Mouse (Mus musculus) intestine, embryonic 15.5 days (tissue): ENCODE measurements around the gene S100a10. TPM values are rescaled to one million over a fixed set of nuclear protein-coding genes. Genes with fewer than 3 reads are reported as not detected.

Experiments
- ATAC-seq: fragments of 200-750 bp; cut with Nextera tagmentation; 2 replicates; pipeline ENCODE4 v1.8.0; 2017; ENCODE audit warnings: moderate TSS enrichment, moderate library complexity
- H3K27ac ChIP-seq: fragments of 300-500 bp; sonication (generic); 2 replicates; pipeline ENCODE4 v1.5.1; 2015; ENCODE audit warnings: mild to moderate bottlenecking, inconsistent platforms
- H3K27me3 ChIP-seq: fragments of 300-500 bp; sonication (generic); replicated peaks from 2 replicates; pipeline ENCODE4 v1.6.1; 2015; ENCODE audit warnings: inconsistent platforms
- H3K36me3 ChIP-seq: fragments of 300-500 bp; sonication (generic); 2 replicates; pipeline ENCODE4 v1.6.1; 2015; ENCODE audit warnings: inconsistent platforms
- H3K4me1 ChIP-seq: fragments of 300-500 bp; sonication (generic); replicated peaks from 2 replicates; pipeline ENCODE4 v1.6.1; 2015; ENCODE audit warnings: inconsistent platforms
- H3K4me2 ChIP-seq: fragments of 300-500 bp; sonication (generic); replicated peaks from 2 replicates; pipeline ENCODE4 v1.6.1; 2015; ENCODE audit warnings: mild to moderate bottlenecking, inconsistent platforms
- H3K4me3 ChIP-seq: fragments of 300-500 bp; sonication (generic); replicated peaks from 2 replicates; pipeline ENCODE4 v1.5.1; 2015; ENCODE audit warnings: inconsistent platforms
- H3K9ac ChIP-seq: fragments of 300-500 bp; sonication (generic); 2 replicates; pipeline ENCODE4 v1.6.1; 2015; ENCODE audit warnings: inconsistent platforms
- H3K9me3 ChIP-seq: fragments of 300-500 bp; sonication (generic); 2 replicates; pipeline ENCODE4 v1.6.1; 2016; ENCODE audit warnings: inconsistent platforms
- WGBS: fragments of 180-500 bp; shearing (Covaris S2); methylation state at CpG from one replicate; pipeline ENCODE4 v1.1.7; 2015; 5-methylcytosine and 5-hydroxymethylcytosine counted together
- polyA plus RNA-seq: library from polyadenylated mRNA; unstranded; fragments of >200 nt; fragmentation: Nextera tagmentation; extraction: Ambion mirVana; gene quantifications from 2 replicates; pipeline ENCODE4 v1.2.1, GENCODE M21; 2015

S100a10 gene
- polyA plus RNA-seq, 1 experiment from 2014 or later = 689 TPM

- H3K36me3 ChIP-seq = no peaks in the 10 kb centered on the region
- H3K27ac ChIP-seq = no peak overlapping the region
- 81% methylated on average over 5 of the region's 5 CpGs for WGBS
- H3K9ac ChIP-seq = no peak overlapping the region
- no peaks in the 10 kb centered on the region for H3K9me3 ChIP-seq
- no peaks in the 10 kb centered on the region for H3K27me3 ChIP-seq
- H3K4me1 ChIP-seq = peaks cover 15% of the 10 kb centered on the region
- no peak overlapping the region for H3K4me3 ChIP-seq
- no peak for ATAC-seq
- no peak overlapping the region for H3K4me2 ChIP-seq
Measured at GRCm38 (mm10) chr3:93551950-93552901, 2.7 kb upstream of the S100a10 start.

- Histone ChIP-seq H3K27me3 (no peaks in the 10 kb centered on the region), H3K36me3 (no peaks in the 10 kb centered on the region), H3K4me3 (no peak overlapping the region), H3K9me3 (no peaks in the 10 kb centered on the region), H3K9ac (no peak overlapping the region), H3K4me2 (no peak overlapping the region), H3K4me1 (peaks cover 22% of the 10 kb centered on the region), H3K27ac (no peak overlapping the region)
- WGBS = 93% methylated on average over 2 of the region's 2 CpGs
- ATAC-seq = no peak
Measured at GRCm38 (mm10) chr3:93553311-93553710, 1.6 kb upstream of the S100a10 start.

- ATAC-seq = no peak
- H3K9ac ChIP-seq = 0 out of 2 replicates have a peak overlapping the region, but pooled peaks have one; percentile 34
- no peaks in the 10 kb centered on the region for H3K9me3 ChIP-seq
- no peaks in the 10 kb centered on the region for H3K27me3 ChIP-seq
- peak overlapping the region; percentile 76 for H3K4me2 ChIP-seq
- peaks cover 23% of the 10 kb centered on the region for H3K4me1 ChIP-seq
- no peak overlapping the region for H3K4me3 ChIP-seq
- WGBS = 44% methylated on average over 9 of the region's 9 CpGs
- no peaks in the 10 kb centered on the region for H3K36me3 ChIP-seq
- peak overlapping the region; percentile 77 for H3K27ac ChIP-seq
Measured at GRCm38 (mm10) chr3:93553765-93554378, 1.0 kb upstream of the S100a10 start.

- Histone ChIP-seq H3K27ac (peak overlapping the region; percentile 77), H3K4me1 (peaks cover 23% of the 10 kb centered on the region), H3K9ac (0 out of 2 replicates have a peak overlapping the region, but pooled peaks have one; percentile 34), H3K4me3 (peak overlapping the region; percentile 70), H3K4me2 (peak overlapping the region; percentile 76), H3K27me3 (no peaks in the 10 kb centered on the region), H3K9me3 (no peaks in the 10 kb centered on the region), H3K36me3 (no peaks in the 10 kb centered on the region)
- ATAC-seq = peak; percentile 48; the same call in 1 of the 2 replicates
- 14% methylated on average over 13 of the region's 13 CpGs for WGBS
Measured at GRCm38 (mm10) chr3:93554379-93554980, 400 bp upstream of the S100a10 start.

GRCm38 (mm10) chr3:93555878-93556254 lies 986 bp downstream of the S100a10 start:
- peak; percentile 81 for ATAC-seq
- 0 out of 2 replicates have a peak, but pooled peaks cover under 1% of the 10 kb centered on the region for H3K36me3 ChIP-seq
- peak overlapping the region; percentile 89 for H3K9ac ChIP-seq
- peaks cover 23% of the 10 kb centered on the region for H3K4me1 ChIP-seq
- peak overlapping the region; percentile 94 for H3K27ac ChIP-seq
- WGBS = 17% methylated on average over 2 of the region's 2 CpGs
- no peaks in the 10 kb centered on the region for H3K9me3 ChIP-seq
- peak overlapping the region; percentile 70 for H3K4me3 ChIP-seq
- H3K4me2 ChIP-seq = peak overlapping the region; percentile 76
- H3K27me3 ChIP-seq = no peaks in the 10 kb centered on the region

GRCm38 (mm10) chr3:93556599-93556998 lies 1.7 kb downstream of the S100a10 start:
- Histone ChIP-seq H3K27me3 (no peaks in the 10 kb centered on the region), H3K4me2 (peak overlapping the region; percentile 76), H3K36me3 (0 out of 2 replicates have a peak, but pooled peaks cover 2% of the 10 kb centered on the region), H3K27ac (no peak overlapping the region), H3K4me1 (peaks cover 23% of the 10 kb centered on the region), H3K9ac (no peak overlapping the region), H3K9me3 (no peaks in the 10 kb centered on the region), H3K4me3 (peak overlapping the region; percentile 70)
- WGBS = 38% methylated on average over 1 of the region's 1 CpGs
- ATAC-seq = no peak

- Histone ChIP-seq H3K27me3 (no peaks in the 10 kb centered on the region), H3K9me3 (no peaks in the 10 kb centered on the region), H3K4me3 (no peak overlapping the region), H3K36me3 (0 out of 2 replicates have a peak, but pooled peaks cover 2% of the 10 kb centered on the region), H3K4me1 (peaks cover 23% of the 10 kb centered on the region), H3K9ac (no peak overlapping the region), H3K4me2 (peak overlapping the region; percentile 41), H3K27ac (no peak overlapping the region)
- 46% methylated on average over 4 of the region's 4 CpGs for WGBS
- ATAC-seq = no peak
Measured at GRCm38 (mm10) chr3:93557471-93557870, 2.6 kb downstream of the S100a10 start.

GRCm38 (mm10) chr3:93559961-93560360 lies 5.1 kb downstream of the S100a10 start:
- whole genome bisulfite sequencing = 85% methylated on average over 6 of the region's 6 CpGs
- H3K27ac ChIP-seq = no peak overlapping the region
- H3K4me2 ChIP-seq = no peak overlapping the region

GRCm38 (mm10) chr3:93562372-93562771 lies 7.5 kb downstream of the S100a10 start:
- H3K9ac ChIP-seq = no peak overlapping the region
- no peaks in the 10 kb centered on the region for H3K9me3 ChIP-seq
- H3K36me3 ChIP-seq = 0 out of 2 replicates have a peak, but pooled peaks cover 2% of the 10 kb centered on the region
- no peak for ATAC-seq
- H3K27ac ChIP-seq = no peak overlapping the region
- WGBS = 94% methylated on average over 2 of the region's 2 CpGs
- H3K27me3 ChIP-seq = no peaks in the 10 kb centered on the region
- no peak overlapping the region for H3K4me2 ChIP-seq
- H3K4me3 ChIP-seq = no peak overlapping the region
- H3K4me1 ChIP-seq = peaks cover 7% of the 10 kb centered on the region; the same call in 1 of the 2 replicates

More at GRCm38 (mm10) chr3:93559961-93560360, 5.1 kb downstream of the S100a10 start:
- H3K9me3 ChIP-seq = no peaks in the 10 kb centered on the region
- peaks cover 16% of the 10 kb centered on the region for H3K4me1 ChIP-seq
- H3K27me3 ChIP-seq = no peaks in the 10 kb centered on the region
- 0 out of 2 replicates have a peak, but pooled peaks cover 2% of the 10 kb centered on the region for H3K36me3 ChIP-seq
- H3K4me3 ChIP-seq = no peak overlapping the region
- ATAC-seq = no peak
- H3K9ac ChIP-seq = no peak overlapping the region

GRCm38 (mm10) chr3:93563216-93563615 lies 8.3 kb downstream of the S100a10 start:
- no peak overlapping the region for H3K4me3 ChIP-seq
- WGBS = 97% methylated on average over 4 of the region's 4 CpGs
- ATAC-seq = no peak
- no peak overlapping the region for H3K9ac ChIP-seq
- 0 out of 2 replicates have a peak, but pooled peaks cover 6% of the 10 kb centered on the region for H3K4me1 ChIP-seq
- no peaks in the 10 kb centered on the region for H3K27me3 ChIP-seq
- 0 out of 2 replicates have a peak, but pooled peaks cover 2% of the 10 kb centered on the region for H3K36me3 ChIP-seq
- no peak overlapping the region for H3K4me2 ChIP-seq
- H3K27ac ChIP-seq = no peak overlapping the region
- H3K9me3 ChIP-seq = no peaks in the 10 kb centered on the region

GRCm38 (mm10) chr3:93566892-93567291 lies 12.0 kb downstream of the S100a10 start:
- no peaks in the 10 kb centered on the region for H3K36me3 ChIP-seq
- H3K9me3 ChIP-seq = no peaks in the 10 kb centered on the region
- H3K9ac ChIP-seq = no peak overlapping the region
- WGBS = 68% methylated on average over 3 of the region's 3 CpGs
- no peak overlapping the region for H3K27ac ChIP-seq
- no peaks in the 10 kb centered on the region for H3K27me3 ChIP-seq
- peak; percentile 61 for ATAC-seq
- 0 out of 2 replicates have a peak, but pooled peaks cover 7% of the 10 kb centered on the region for H3K4me1 ChIP-seq
- no peak overlapping the region for H3K4me2 ChIP-seq
- H3K4me3 ChIP-seq = no peak overlapping the region

- Histone ChIP-seq H3K4me1 (0 out of 2 replicates have a peak, but pooled peaks cover 7% of the 10 kb centered on the region), H3K27me3 (no peaks in the 10 kb centered on the region), H3K4me2 (no peak overlapping the region), H3K36me3 (no peaks in the 10 kb centered on the region), H3K4me3 (no peak overlapping the region), H3K9ac (no peak overlapping the region), H3K9me3 (no peaks in the 10 kb centered on the region), H3K27ac (peak overlapping the region; percentile 83; the same call in 1 of the 2 replicates)
- no peak for ATAC-seq
- WGBS = 92% methylated on average over 6 of the region's 6 CpGs
Measured at GRCm38 (mm10) chr3:93567721-93568120, 12.8 kb downstream of the S100a10 start.
